Mouse (Mus musculus) kidney, embryonic 16.5 days (tissue): Measurements from ENCODE around the gene Rbsn. TPM values are rescaled to one million over a fixed set of nuclear protein-coding genes. Genes with fewer than 3 reads are reported as not detected.

ENCODE experiments used
- ATAC-seq: fragments of 200-750 bp; cut with Nextera tagmentation; 2 replicates; pipeline ENCODE4 v1.8.0; 2017; ENCODE audit warnings: moderate TSS enrichment; ENCODE audit not compliant: low FRiP score, low TSS enrichment
- H3K27ac ChIP-seq: fragments of 300-500 bp; sonication (generic); 2 replicates; pipeline ENCODE4 v1.5.1; 2014; ENCODE audit warnings: low read length
- H3K27me3 ChIP-seq: fragments of 300-500 bp; sonication (generic); 2 replicates; pipeline ENCODE4 v1.6.1; 2014; ENCODE audit warnings: low read length, control low read depth, mixed read lengths; ENCODE audit not compliant: insufficient read depth
- H3K36me3 ChIP-seq: fragments of 300-500 bp; sonication (generic); 2 replicates; pipeline ENCODE4 v1.6.1; 2014; ENCODE audit warnings: low read length, control low read depth, mixed read lengths; ENCODE audit not compliant: insufficient read depth
- H3K4me1 ChIP-seq: fragments of 300-500 bp; sonication (generic); 2 replicates; pipeline ENCODE4 v1.6.1; 2014; ENCODE audit warnings: low read length, control low read depth, mixed read lengths; ENCODE audit not compliant: insufficient read depth
- H3K4me2 ChIP-seq: fragments of 300-500 bp; sonication (generic); replicated peaks from 2 replicates; pipeline ENCODE4 v1.6.1; 2014; ENCODE audit warnings: low read depth, low read length
- H3K4me3 ChIP-seq: fragments of 300-500 bp; sonication (generic); 2 replicates; pipeline ENCODE4 v1.5.1; 2014; ENCODE audit warnings: mild to moderate bottlenecking, low read length
- H3K9ac ChIP-seq: fragments of 300-500 bp; sonication (generic); replicated peaks from 2 replicates; pipeline ENCODE4 v1.6.1; 2014; ENCODE audit warnings: low read length
- H3K9me3 ChIP-seq: fragments of 300-500 bp; sonication (generic); 2 replicates; pipeline ENCODE4 v1.6.1; 2016; ENCODE audit warnings: low read length, control low read depth
- WGBS: fragments of 180-500 bp; shearing (Covaris S2); extraction: QIAGEN DNeasy Blood & Tissue Kit; methylation state at CpG from one replicate; pipeline ENCODE4 v1.1.7; 2014; 5-methylcytosine and 5-hydroxymethylcytosine counted together
- polyA plus RNA-seq: library from polyadenylated mRNA; unstranded; fragments of >200 nt; fragmentation: Nextera tagmentation; extraction: Ambion mirVana; gene quantifications from 2 replicates; pipeline ENCODE4 v1.2.1, GENCODE M21; 2015

Gene Rbsn
- polyA plus RNA-seq, 1 experiment from 2014 or later: 25.2 TPM

DNA sequence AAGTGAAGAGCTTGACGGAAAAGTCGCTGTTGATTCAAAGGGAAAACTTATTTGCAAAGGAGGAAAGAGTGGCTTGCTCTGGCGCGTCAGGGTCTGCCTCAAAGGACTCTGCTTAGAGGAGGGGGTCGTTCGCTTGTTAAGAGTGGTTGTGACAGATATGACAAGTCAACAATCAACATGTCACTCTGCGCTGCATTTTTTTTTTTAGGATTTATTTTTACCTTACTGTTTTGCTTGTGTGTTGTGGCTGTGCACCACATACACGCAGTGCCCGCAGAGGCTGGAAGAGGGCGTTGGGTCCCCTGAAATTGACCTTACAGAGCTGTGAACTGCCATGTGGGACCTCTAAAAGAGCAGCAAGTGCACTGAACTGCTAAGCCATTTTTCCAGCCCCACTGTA, 30.5 kb downstream of the Rbsn start:
- peak overlapping the region; percentile 68 for H3K4me2 ChIP-seq
- ATAC-seq: peak; percentile 58

DNA sequence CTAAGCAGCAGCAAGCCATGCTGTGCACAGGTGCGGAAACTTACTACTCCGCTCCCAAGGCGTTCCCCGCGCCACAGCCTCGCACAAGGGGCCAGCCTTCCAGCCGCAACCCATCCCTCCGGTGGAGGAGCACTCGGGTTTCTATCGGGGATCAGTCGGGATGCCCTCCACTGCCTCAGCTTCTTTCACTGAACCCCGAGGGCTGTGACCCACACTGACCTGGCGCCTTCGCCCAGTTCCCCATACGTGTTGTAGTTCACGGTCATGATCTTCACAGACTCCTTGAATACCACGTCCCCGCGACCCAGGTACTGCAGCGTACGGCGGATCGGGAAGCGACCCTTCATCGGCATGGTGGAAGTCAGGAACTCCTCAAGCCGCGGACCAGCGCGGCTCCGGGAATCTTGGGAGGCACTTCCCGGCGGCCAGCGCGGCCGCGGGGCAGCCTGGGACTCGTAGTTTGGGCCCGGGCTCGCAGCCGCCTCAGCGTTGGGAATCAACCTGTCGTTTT, 31.0 kb downstream of the Rbsn start, which contains the start of gene Mrps25:
Mrps25 (minus strand) TSS at position 413 of the 511 bp plus-strand sequence.
- WGBS: under 1% methylated on average over 42 of the region's 42 CpGs

More for the DNA sequence above, 30.5 kb downstream of the Rbsn start:
- peaks cover 10% of the 10 kb centered on the region for H3K4me1 ChIP-seq
- H3K36me3 ChIP-seq: peaks cover 35% of the 10 kb centered on the region
- no peak overlapping the region for H3K27ac ChIP-seq
- peak overlapping the region; percentile 84 for H3K4me3 ChIP-seq
- peak overlapping the region; percentile 85 for H3K9ac ChIP-seq
- no peaks in the 10 kb centered on the region for H3K27me3 ChIP-seq
- WGBS: 7% methylated on average over 10 of the region's 10 CpGs
- peaks cover 6% of the 10 kb centered on the region; the same call in 1 of the 2 replicates for H3K9me3 ChIP-seq

DNA sequence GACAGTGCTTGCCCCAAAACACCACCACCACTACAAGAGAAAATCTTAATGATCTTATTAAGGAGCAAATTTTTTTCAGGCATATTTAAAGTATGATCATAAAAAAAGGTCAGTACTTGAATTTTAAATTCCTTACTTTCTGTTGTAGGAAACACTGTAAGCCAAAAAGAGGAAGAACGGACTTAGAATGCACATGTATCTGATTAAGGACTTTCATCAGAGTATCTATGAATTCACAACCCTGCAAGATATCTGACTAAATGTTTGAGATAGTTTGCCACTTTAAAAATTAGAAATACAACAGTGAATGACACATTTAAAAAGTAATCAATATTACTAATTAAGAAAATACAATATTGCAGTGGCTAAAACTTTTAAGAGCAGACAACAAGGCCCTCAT, 38.3 kb downstream of the Rbsn start:
- ATAC-seq: no peak
- no peaks in the 10 kb centered on the region for H3K27me3 ChIP-seq
- peaks cover 68% of the 10 kb centered on the region for H3K36me3 ChIP-seq
- 93% methylated on average over 1 of the region's 1 CpGs for WGBS
- no peak overlapping the region for H3K9ac ChIP-seq
- no peak overlapping the region for H3K4me2 ChIP-seq
- H3K9me3 ChIP-seq: peaks cover 10% of the 10 kb centered on the region; the same call in 1 of the 2 replicates
- no peak overlapping the region for H3K4me3 ChIP-seq
- H3K27ac ChIP-seq: no peak overlapping the region
- H3K4me1 ChIP-seq: no peaks in the 10 kb centered on the region

More for the DNA sequence above, 31.0 kb downstream of the Rbsn start, which contains the start of gene Mrps25:
- peaks cover 10% of the 10 kb centered on the region; the same call in 1 of the 2 replicates for H3K9me3 ChIP-seq
- H3K4me3 ChIP-seq: peak within 1 kb of the TSS; percentile 84
- peaks cover 35% of the 10 kb centered on the region for H3K36me3 ChIP-seq
- ATAC-seq: peak; percentile 93
- peaks cover 10% of the 10 kb centered on the region for H3K4me1 ChIP-seq
- peak within 1 kb of the TSS; percentile 85 for H3K9ac ChIP-seq
- no peaks in the 10 kb centered on the region for H3K27me3 ChIP-seq
- H3K4me2 ChIP-seq: peak within 1 kb of the TSS; percentile 68
- H3K27ac ChIP-seq: peak within 1 kb of the TSS; percentile 59; the same call in 1 of the 2 replicates

DNA sequence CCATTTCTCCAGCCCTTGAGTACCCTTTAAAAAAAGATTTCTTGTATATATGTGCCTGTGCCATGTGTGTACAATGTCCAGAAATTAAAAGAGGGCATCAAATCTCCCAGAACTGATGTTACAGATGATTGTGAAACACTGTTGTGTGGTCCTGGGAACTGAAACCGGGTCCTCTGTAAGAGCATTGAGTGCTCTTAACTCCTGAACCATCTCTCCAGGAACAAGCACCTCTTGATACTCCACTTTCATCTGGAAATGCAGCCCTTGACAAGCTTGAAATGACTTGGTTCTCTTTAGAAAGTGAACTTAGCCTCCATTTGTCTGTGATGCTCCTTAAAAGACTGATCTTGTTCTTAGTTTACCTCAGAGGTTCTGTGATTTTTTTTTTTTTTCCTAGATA, 52.0 kb downstream of the Rbsn start:
- no peak overlapping the region for H3K9ac ChIP-seq
- no peaks in the 10 kb centered on the region for H3K27me3 ChIP-seq
- WGBS: 88% methylated on average over 1 of the region's 1 CpGs
- no peak overlapping the region for H3K27ac ChIP-seq
- H3K4me2 ChIP-seq: no peak overlapping the region
- no peak for ATAC-seq
- peaks cover 78% of the 10 kb centered on the region for H3K36me3 ChIP-seq
- H3K9me3 ChIP-seq: no peaks in the 10 kb centered on the region
- H3K4me1 ChIP-seq: no peaks in the 10 kb centered on the region
- no peak overlapping the region for H3K4me3 ChIP-seq

DNA sequence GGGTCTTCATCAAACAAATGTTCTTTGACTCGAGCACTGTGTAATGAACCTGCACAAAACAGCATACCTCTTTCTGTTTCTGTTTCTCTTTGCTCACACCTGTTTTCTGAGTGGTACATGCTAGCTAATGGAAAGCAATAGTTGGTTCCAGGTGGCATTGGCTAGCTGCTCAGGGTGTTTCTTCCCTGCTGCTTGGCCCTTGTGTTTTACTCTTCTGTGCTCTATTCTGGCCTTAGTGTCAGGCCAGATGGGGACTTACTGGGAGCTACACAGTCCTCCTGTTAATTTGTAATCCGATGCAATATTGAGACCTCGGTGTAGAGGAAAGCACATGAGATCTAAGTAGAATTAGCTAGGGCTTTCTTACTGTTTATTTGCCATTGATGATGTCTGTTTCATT, 55.9 kb downstream of the Rbsn start:
- Histone ChIP-seq H3K9me3 (no peaks in the 10 kb centered on the region), H3K4me1 (no peaks in the 10 kb centered on the region), H3K27ac (no peak overlapping the region), H3K4me2 (no peak overlapping the region), H3K4me3 (no peak overlapping the region), H3K9ac (no peak overlapping the region), H3K27me3 (no peaks in the 10 kb centered on the region), H3K36me3 (peaks cover 83% of the 10 kb centered on the region)
- 86% methylated on average over 3 of the region's 3 CpGs for WGBS
- ATAC-seq: no peak

DNA sequence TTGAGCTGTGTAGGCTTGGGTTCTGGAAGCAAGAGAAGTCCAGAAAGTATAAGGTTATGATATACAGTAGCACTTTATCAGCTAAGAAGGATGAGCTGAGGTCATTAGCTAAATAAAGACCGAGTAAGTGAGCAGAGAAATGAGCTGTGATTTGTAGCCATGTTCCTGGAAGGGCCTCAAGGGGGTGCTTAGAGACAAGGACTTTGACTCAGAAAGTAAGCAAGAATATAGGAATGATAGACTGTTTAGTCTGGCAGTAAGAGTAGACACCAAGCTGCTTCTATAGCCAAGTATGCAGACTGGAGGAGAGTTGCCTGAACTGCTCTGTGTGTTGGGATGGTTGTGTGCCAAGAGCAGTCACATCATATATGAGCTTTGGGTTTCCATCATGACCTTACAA, 61.0 kb downstream of the Rbsn start:
- H3K27me3 ChIP-seq: no peaks in the 10 kb centered on the region
- no peak overlapping the region for H3K4me2 ChIP-seq
- H3K27ac ChIP-seq: no peak overlapping the region
- 55% methylated on average over 1 of the region's 1 CpGs for WGBS
- ATAC-seq: no peak
- H3K36me3 ChIP-seq: peaks cover 58% of the 10 kb centered on the region
- H3K9ac ChIP-seq: no peak overlapping the region
- no peaks in the 10 kb centered on the region for H3K9me3 ChIP-seq
- H3K4me3 ChIP-seq: no peak overlapping the region
- no peaks in the 10 kb centered on the region for H3K4me1 ChIP-seq

DNA sequence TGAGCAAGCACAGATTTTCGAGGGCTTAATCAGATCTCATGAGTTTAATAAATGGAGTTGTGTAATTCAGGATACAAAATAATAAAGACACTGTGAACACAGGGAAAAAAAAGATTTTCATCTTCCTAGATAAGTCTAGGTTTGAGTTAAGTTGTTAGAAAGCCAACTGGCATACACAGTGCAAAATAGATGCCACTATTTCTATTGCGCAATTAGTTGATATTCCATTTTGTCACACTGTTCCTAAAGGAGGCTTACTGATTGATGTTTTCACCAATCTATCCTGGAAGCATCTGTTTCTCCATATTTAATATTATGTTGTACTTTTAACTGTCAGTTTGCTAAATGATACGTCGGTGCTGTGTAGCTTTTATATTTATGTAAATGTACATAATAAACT, 68.8 kb downstream of the Rbsn start:
- Histone ChIP-seq H3K4me3 (no peak overlapping the region), H3K4me1 (no peaks in the 10 kb centered on the region), H3K36me3 (peaks cover 29% of the 10 kb centered on the region), H3K4me2 (no peak overlapping the region), H3K27ac (no peak overlapping the region), H3K9ac (no peak overlapping the region), H3K27me3 (no peaks in the 10 kb centered on the region), H3K9me3 (no peaks in the 10 kb centered on the region)
- WGBS: 95% methylated on average over 4 of the region's 4 CpGs
- no peak for ATAC-seq

Other genes starting within 250 kb of the Rbsn start
- gene Fgd5, start 236.0 kb downstream of the Rbsn start, polyA plus RNA-seq: 20.8 and 22.9 TPM in 2 replicates
- gene Nr2c2, start 123.5 kb downstream of the Rbsn start, polyA plus RNA-seq: 12.6 and 16.5 TPM in 2 replicates
- gene Mrps25, start 30.9 kb downstream of the Rbsn start, polyA plus RNA-seq: 94.4 and 96.4 TPM in 2 replicates
- 7.2 TPM in 2 replicates for gene Trh, start 29.7 kb upstream of the Rbsn start, polyA plus RNA-seq